Mouse (Mus musculus) ES-Bruce4 (cell line): ENCODE measurements at regions not wholly inside any gene's neighbourhood (a gene's known extent, or its start where the extent isn't known, plus 50 kb on each side); places are given as distances from the start of the nearest gene placed in this dataset.
"Not testable (repeated sequence)": the region's sequence is repeated elsewhere in the genome, so short reads cannot be mapped to it uniquely, and the experiment has no call there.

Experiments
- CTCF ChIP-seq: IDR thresholded peaks from one replicate; pipeline ENCODE4 v1.8.1; 2011; ENCODE audit warnings: low read depth, low read length
- POLR2A ChIP-seq: IDR thresholded peaks from one replicate; pipeline ENCODE4 v1.8.1; 2011; ENCODE audit warnings: low read length; ENCODE audit not compliant: insufficient read depth

DNA sequence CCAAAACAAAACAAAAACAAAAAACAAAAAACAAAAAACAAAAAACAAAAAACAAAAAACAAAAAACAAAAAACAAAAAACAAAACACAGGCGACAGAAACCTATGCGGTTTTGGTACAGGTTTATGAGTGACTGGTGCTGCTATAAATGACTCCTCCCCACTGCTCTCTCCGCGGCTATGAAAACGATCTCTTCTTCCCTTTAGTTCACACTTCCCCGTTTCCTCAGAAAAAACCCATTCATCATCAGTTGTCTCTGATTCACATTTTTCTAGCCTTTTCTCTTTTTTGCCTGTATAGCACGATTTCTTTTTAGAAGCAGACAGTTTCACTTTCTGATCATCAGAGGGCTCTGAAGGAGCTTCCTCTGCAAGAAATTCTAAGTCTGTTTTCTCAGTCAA, 544.3 kb upstream of the Gje1 start:
- TF ChIP-seq CTCF, POLR2A: not testable (repeated sequence)
